Mouse (Mus musculus): Measurements from ENCODE around the gene Cyp4a32. TPM values are rescaled to one million over a fixed set of nuclear protein-coding genes. Genes with fewer than 3 reads are reported as not detected.

Cyp4a32 gene
- polyA plus RNA-seq, 1 experiment from 2014 or later: not detected

DNA sequence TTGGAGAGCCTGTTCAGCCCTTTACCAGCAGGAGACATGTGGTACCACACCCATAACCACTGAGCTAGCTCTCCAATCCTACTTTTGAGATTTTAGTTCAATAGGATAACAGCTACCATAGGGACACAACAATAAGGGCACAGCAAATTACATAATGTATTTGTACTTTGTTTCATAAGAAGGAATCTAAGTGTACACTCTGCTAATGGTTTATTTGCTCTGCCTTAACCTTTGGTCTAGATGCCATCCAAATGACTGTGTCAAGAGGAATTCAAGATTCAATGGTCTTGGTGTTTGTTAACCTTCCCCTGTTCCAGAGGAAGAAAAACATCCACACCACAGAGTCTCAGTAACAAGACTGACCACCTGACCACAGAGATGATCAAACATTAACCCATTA is 58.4 kb downstream of the Cyp4a32 start:
- Histone ChIP-seq H3K4me3 (replicated peaks) (no peak overlapping the region), H3K27me3 (replicated peaks) (no peaks in the 10 kb centered on the region), H3K4me2 (no peak overlapping the region), H3K27ac (no peak overlapping the region), H3K4me1 (0 out of 2 replicates have a peak, but pooled peaks cover 3% of the 10 kb centered on the region), H3K9ac (no peak overlapping the region), H3K36me3 (no peaks in the 10 kb centered on the region), H3K9me3 (no peaks in the 10 kb centered on the region)
- ATAC-seq (ENCODE audit: insufficient read depth, low FRiP score, low read depth): no peak

Other genes starting within 250 kb of the Cyp4a32 start
- gene Cyp4a12b, start 189.3 kb upstream of the Cyp4a32 start, polyA plus RNA-seq (2015; fragmentation: Nextera tagmentation; extraction: Ambion mirVana): not detected in 2 replicates
- not detected in 2 replicates for gene Cyp4a30b, start 148.4 kb upstream of the Cyp4a32 start, polyA plus RNA-seq (2015; fragmentation: Nextera tagmentation; extraction: Ambion mirVana)
- not detected in 2 replicates for gene Cyp4a14, start 104.8 kb upstream of the Cyp4a32 start, polyA plus RNA-seq (2015; fragmentation: Nextera tagmentation; extraction: Ambion mirVana)
- gene Cyp4a10, start 82.7 kb upstream of the Cyp4a32 start, polyA plus RNA-seq (2015; fragmentation: Nextera tagmentation; extraction: Ambion mirVana): 0.08 TPM in 1 of 2 replicates, not detected in the other
- gene Cyp4a31, start 37.3 kb upstream of the Cyp4a32 start, polyA plus RNA-seq (2015; fragmentation: Nextera tagmentation; extraction: Ambion mirVana): not detected in 2 replicates
- 1.4 and 2.6 TPM in 2 replicates for gene Cyp4b1, start 46.8 kb downstream of the Cyp4a32 start, polyA plus RNA-seq (2015; fragmentation: Nextera tagmentation; extraction: Ambion mirVana)
- gene Efcab14, start 136.8 kb downstream of the Cyp4a32 start, polyA plus RNA-seq (2015; fragmentation: Nextera tagmentation; extraction: Ambion mirVana): 30.4 and 34.4 TPM in 2 replicates
- gene Tex38, start 180.0 kb downstream of the Cyp4a32 start, polyA plus RNA-seq (2015; fragmentation: Nextera tagmentation; extraction: Ambion mirVana): 0.40 and 0.45 TPM in 2 replicates
- gene Atpaf1, start 183.8 kb downstream of the Cyp4a32 start, polyA plus RNA-seq (2015; fragmentation: Nextera tagmentation; extraction: Ambion mirVana): 47.8 and 50.9 TPM in 2 replicates
- gene Mob3c, start 227.1 kb downstream of the Cyp4a32 start, polyA plus RNA-seq (2015; fragmentation: Nextera tagmentation; extraction: Ambion mirVana): 11.8 and 13.5 TPM in 2 replicates
- 43.1 and 58.5 TPM in 2 replicates for gene Mknk1, start 238.2 kb downstream of the Cyp4a32 start, polyA plus RNA-seq (2015; fragmentation: Nextera tagmentation; extraction: Ambion mirVana)